Mouse (Mus musculus) monocyte, adult 2 months (primary cell): ENCODE results near the gene Abhd14b.

Experiments used
- DNase-seq, 2 experiments: peaks; one replicate each; pipeline ENCODE4 v3.0.0; 2022; ENCODE audit warnings: low spot score in 2 of 2, low read depth in 1 of 2

Gene Abhd14b

GRCm38 (mm10) chr9:106459946-106460345, 12.7 kb downstream of the Abhd14b start:
- no peak for DNase-seq

GRCm38 (mm10) chr9:106460401-106461025, 13.3 kb downstream of the Abhd14b start:
- no peak for DNase-seq

- no peak for DNase-seq
These were observed 13.8 kb downstream of the Abhd14b start for GRCm38 (mm10) chr9:106461026-106461415.

- no peak for DNase-seq
These were observed 14.6 kb downstream of the Abhd14b start for GRCm38 (mm10) chr9:106461641-106462429.

GRCm38 (mm10) chr9:106462430-106462800, 15.2 kb downstream of the Abhd14b start:
- DNase-seq, result no peak

GRCm38 (mm10) chr9:106463122-106464063, 16.1 kb downstream of the Abhd14b start:
- DNase-seq, result no peak

GRCm38 (mm10) chr9:106464751-106465541, 17.7 kb downstream of the Abhd14b start:
- DNase-seq, result no peak

GRCm38 (mm10) chr9:106465571-106466200, 18.4 kb downstream of the Abhd14b start, which contains the start of gene Gpr62:
TSS of gene Gpr62 (minus strand) at chr9:106465938.
- no peak for DNase-seq

GRCm38 (mm10) chr9:106466721-106467120, 19.5 kb downstream of the Abhd14b start:
- DNase-seq, result no peak

- no peak for DNase-seq
These were observed 20.5 kb downstream of the Abhd14b start for GRCm38 (mm10) chr9:106467746-106468145.

- no peak for DNase-seq
These were observed 22.1 kb downstream of the Abhd14b start for GRCm38 (mm10) chr9:106469317-106469716.

GRCm38 (mm10) chr9:106469776-106470175, 22.5 kb downstream of the Abhd14b start:
- DNase-seq, result no peak

- DNase-seq, result no peak
These were observed 23.9 kb downstream of the Abhd14b start for GRCm38 (mm10) chr9:106470991-106471750.

- no peak for DNase-seq
These were observed 24.6 kb downstream of the Abhd14b start for GRCm38 (mm10) chr9:106471892-106472291.

- no peak for DNase-seq
These were observed 25.1 kb downstream of the Abhd14b start for GRCm38 (mm10) chr9:106472321-106472720.

- no peak for DNase-seq
These were observed 26.0 kb downstream of the Abhd14b start for GRCm38 (mm10) chr9:106473081-106473752.

GRCm38 (mm10) chr9:106473753-106474105, 26.5 kb downstream of the Abhd14b start:
- DNase-seq, result no peak

GRCm38 (mm10) chr9:106474456-106474855, 27.2 kb downstream of the Abhd14b start:
- DNase-seq, result no peak

GRCm38 (mm10) chr9:106475046-106475445, 27.8 kb downstream of the Abhd14b start:
- no peak for DNase-seq
